Mouse (Mus musculus) lung, postnatal 0 days (tissue): ENCODE measurements around the gene Trappc6b. TPM values are rescaled to one million over a fixed set of nuclear protein-coding genes. Genes with fewer than 3 reads are reported as not detected.
A peak's percentile ranks its signal among the peaks of the same experiment; 100 is the strongest.

Experiments
- ATAC-seq: fragments of 200-750 bp; cut with Nextera tagmentation; 2 replicates; pipeline ENCODE4 v1.8.0; 2017; ENCODE audit warnings: moderate library complexity
- DNase-seq: peaks from one replicate; pipeline ENCODE4 v3.0.0-alpha.2; 2016; ENCODE audit warnings: low spot score
- H3K27ac ChIP-seq: fragments of 300-500 bp; sonication (generic); 2 replicates; pipeline ENCODE4 v1.5.1; 2014; ENCODE audit warnings: antibody characterized with exemption, mild to moderate bottlenecking, low read length, mixed read lengths
- H3K27me3 ChIP-seq: fragments of 300-500 bp; sonication (generic); replicated peaks from 2 replicates; pipeline ENCODE4 v1.6.1; 2014; ENCODE audit warnings: low read length, mixed read lengths; ENCODE audit not compliant: insufficient read depth
- H3K36me3 ChIP-seq: fragments of 300-500 bp; sonication (generic); 2 replicates; pipeline ENCODE4 v1.6.1; 2014; ENCODE audit warnings: low read length, mixed read lengths; ENCODE audit not compliant: insufficient read depth
- H3K4me1 ChIP-seq: fragments of 300-500 bp; sonication (generic); 2 replicates; pipeline ENCODE4 v1.6.1; 2014; ENCODE audit warnings: antibody characterized with exemption, low read depth, low read length, mixed read lengths; ENCODE audit not compliant: insufficient read depth
- H3K4me2 ChIP-seq: fragments of 300-500 bp; sonication (generic); replicated peaks from 2 replicates; pipeline ENCODE4 v1.6.1; 2014; ENCODE audit warnings: low read depth, mild to moderate bottlenecking, low read length, moderate library complexity, mixed read lengths
- H3K4me3 ChIP-seq: fragments of 300-500 bp; sonication (generic); 2 replicates; pipeline ENCODE4 v1.5.1; 2014; ENCODE audit warnings: low read depth, low read length
- H3K9ac ChIP-seq: fragments of 300-500 bp; sonication (generic); replicated peaks from 2 replicates; pipeline ENCODE4 v1.6.1; 2014; ENCODE audit warnings: low read depth, mild to moderate bottlenecking
- H3K9me3 ChIP-seq: fragments of 300-500 bp; sonication (generic); 2 replicates; pipeline ENCODE4 v1.6.1; 2016; ENCODE audit warnings: low read length, mixed read lengths
- CTCF ChIP-seq: IDR thresholded peaks from 2 replicates; pipeline ENCODE4 v1.5.1; 2016; ENCODE audit warnings: antibody characterized with exemption, mild to moderate bottlenecking
- EP300 ChIP-seq: IDR thresholded peaks from 2 replicates; pipeline ENCODE4 v1.6.1; 2016; ENCODE audit warnings: antibody characterized with exemption, mild to moderate bottlenecking, control low read depth
- WGBS: fragments of 180-500 bp; shearing (Covaris S2); extraction: QIAGEN DNeasy Blood & Tissue Kit; methylation state at CpG from one replicate; pipeline ENCODE4 v1.1.7; 2014; 5-methylcytosine and 5-hydroxymethylcytosine counted together
- polyA plus RNA-seq: library from polyadenylated mRNA; unstranded; fragments of >200 nt; fragmentation: Nextera tagmentation; extraction: Ambion mirVana; gene quantifications from 2 replicates; pipeline ENCODE4 v1.2.1, GENCODE M21; 2015

The Trappc6b gene
- polyA plus RNA-seq, 1 experiment from 2014 or later = 139 TPM

GRCm38 (mm10) chr12:59052470-59052869, 8.8 kb downstream of the Trappc6b start:
- DNase-seq (no peak), ATAC-seq (no peak)
- Histone ChIP-seq H3K27me3 (no peaks in the 10 kb centered on the region), H3K9me3 (no peaks in the 10 kb centered on the region), H3K4me2 (no peak overlapping the region), H3K36me3 (peaks cover 11% of the 10 kb centered on the region), H3K9ac (no peak overlapping the region), H3K4me1 (no peaks in the 10 kb centered on the region), H3K4me3 (no peak overlapping the region), H3K27ac (no peak overlapping the region)
- TF ChIP-seq EP300 (no peak), CTCF (no peak)
- 75% methylated on average over 3 of the region's 3 CpGs for WGBS

- ATAC-seq (no peak), DNase-seq (peak; percentile 33)
- H3K9me3 ChIP-seq = no peaks in the 10 kb centered on the region
Observed at GRCm38 (mm10) chr12:59040851-59041250, 20.4 kb downstream of the Trappc6b start.

GRCm38 (mm10) chr12:59039971-59040844, 21.1 kb downstream of the Trappc6b start:
- Histone ChIP-seq H3K4me2 (peak overlapping the region; percentile 48), H3K4me1 (no peaks in the 10 kb centered on the region), H3K27ac (peak overlapping the region; percentile 91), H3K36me3 (peaks cover 15% of the 10 kb centered on the region; the same call in 1 of the 2 replicates), H3K9me3 (no peaks in the 10 kb centered on the region), H3K27me3 (no peaks in the 10 kb centered on the region), H3K9ac (peak overlapping the region; percentile 43; the same call in 1 of the 2 replicates), H3K4me3 (peak overlapping the region; percentile 12)
- DNase-seq (peak; percentile 89), ATAC-seq (peak; percentile 86)
- TF ChIP-seq CTCF = no peak
- TF ChIP-seq EP300 = no peak; the same call in none of the 2 replicates
- 8% methylated on average over 23 of the region's 23 CpGs for WGBS

More at GRCm38 (mm10) chr12:59040851-59041250, 20.4 kb downstream of the Trappc6b start:
- peak overlapping the region; percentile 91; the same call in 1 of the 2 replicates for H3K27ac ChIP-seq
- no peaks in the 10 kb centered on the region for H3K4me1 ChIP-seq
- TF ChIP-seq CTCF = no peak
- no peak for TF ChIP-seq EP300
- H3K27me3 ChIP-seq = no peaks in the 10 kb centered on the region
- H3K4me3 ChIP-seq = no peak overlapping the region
- peaks cover 15% of the 10 kb centered on the region; the same call in 1 of the 2 replicates for H3K36me3 ChIP-seq
- H3K9ac ChIP-seq = no peak overlapping the region
- WGBS = 9% methylated on average over 7 of the region's 7 CpGs
- no peak overlapping the region for H3K4me2 ChIP-seq

GRCm38 (mm10) chr12:59039162-59039970, 21.9 kb downstream of the Trappc6b start:
- peak overlapping the region; percentile 91; the same call in 1 of the 2 replicates for H3K27ac ChIP-seq
- DNase-seq (no peak), ATAC-seq (no peak)
- peak overlapping the region; percentile 48; the same call in 1 of the 2 replicates for H3K4me2 ChIP-seq
- TF ChIP-seq EP300 (no peak), CTCF (no peak)
- H3K27me3 ChIP-seq = no peaks in the 10 kb centered on the region
- 74% methylated on average over 10 of the region's 10 CpGs for WGBS
- H3K9ac ChIP-seq = no peak overlapping the region
- no peaks in the 10 kb centered on the region for H3K9me3 ChIP-seq
- peaks cover 8% of the 10 kb centered on the region; the same call in 1 of the 2 replicates for H3K36me3 ChIP-seq
- no peaks in the 10 kb centered on the region for H3K4me1 ChIP-seq
- no peak overlapping the region; the same call in 1 of the 2 replicates for H3K4me3 ChIP-seq

- Histone ChIP-seq H3K9me3 (no peaks in the 10 kb centered on the region), H3K9ac (no peak overlapping the region), H3K4me1 (no peaks in the 10 kb centered on the region), H3K4me3 (no peak overlapping the region), H3K27ac (no peak overlapping the region), H3K4me2 (no peak overlapping the region), H3K27me3 (no peaks in the 10 kb centered on the region), H3K36me3 (no peaks in the 10 kb centered on the region)
- peak; percentile 41 for TF ChIP-seq CTCF
- TF ChIP-seq EP300 = no peak
- WGBS = 62% methylated on average over 5 of the region's 5 CpGs
- ATAC-seq (no peak), DNase-seq (no peak)
Observed at GRCm38 (mm10) chr12:59032101-59032500, 29.2 kb downstream of the Trappc6b start.

GRCm38 (mm10) chr12:59021306-59021705, 40.0 kb downstream of the Trappc6b start:
- Histone ChIP-seq H3K4me3 (no peak overlapping the region), H3K27me3 (no peaks in the 10 kb centered on the region), H3K9me3 (no peaks in the 10 kb centered on the region), H3K9ac (no peak overlapping the region), H3K27ac (no peak overlapping the region), H3K4me2 (no peak overlapping the region), H3K4me1 (no peaks in the 10 kb centered on the region), H3K36me3 (peaks cover 4% of the 10 kb centered on the region)
- no peak for ATAC-seq
- TF ChIP-seq CTCF (no peak), EP300 (no peak)
- no peak for DNase-seq
- 75% methylated on average over 4 of the region's 4 CpGs for WGBS
